Mouse (Mus musculus) hindbrain, embryonic 14.5 days (tissue): ENCODE measurements at regions not wholly inside any gene's neighbourhood (a gene's known extent, or its start where the extent isn't known, plus 50 kb on each side); places are given as distances from the start of the nearest gene placed in this dataset.
A peak's percentile ranks its signal among the peaks of the same experiment; 100 is the strongest.

ENCODE experiments used
- ATAC-seq: fragments of 200-750 bp; cut with Nextera tagmentation; 2 replicates; pipeline ENCODE4 v1.8.0; 2017; ENCODE audit warnings: moderate number of reproducible peaks, mild to moderate bottlenecking, moderate TSS enrichment, moderate library complexity; ENCODE audit not compliant: low FRiP score
- DNase-seq: peaks from one replicate; pipeline ENCODE4 v3.0.0-alpha.2; 2015; ENCODE audit warnings: low spot score
- H3K27ac ChIP-seq: fragments of 300-500 bp; sonication (generic); 2 replicates; pipeline ENCODE4 v1.5.1; 2014; ENCODE audit warnings: mild to moderate bottlenecking, moderate library complexity
- H3K27me3 ChIP-seq: fragments of 300-500 bp; sonication (generic); 2 replicates; pipeline ENCODE4 v1.6.1; 2014; ENCODE audit warnings: mild to moderate bottlenecking, low read length, mixed read lengths; ENCODE audit not compliant: control insufficient read depth, insufficient read depth
- H3K36me3 ChIP-seq: fragments of 300-500 bp; sonication (generic); replicated peaks from 2 replicates; pipeline ENCODE4 v1.6.1; 2014; ENCODE audit not compliant: control insufficient read depth, insufficient read depth
- H3K4me1 ChIP-seq: fragments of 300-500 bp; sonication (generic); replicated peaks from 2 replicates; pipeline ENCODE4 v1.6.1; 2014; ENCODE audit warnings: antibody characterized with exemption, low read length, mixed read lengths; ENCODE audit not compliant: control insufficient read depth, insufficient read depth
- H3K4me2 ChIP-seq: fragments of 300-500 bp; sonication (generic); replicated peaks from 2 replicates; pipeline ENCODE4 v1.6.1; 2014; ENCODE audit warnings: mild to moderate bottlenecking, moderate library complexity
- H3K4me3 ChIP-seq: fragments of 300-500 bp; sonication (generic); replicated peaks from 2 replicates; pipeline ENCODE4 v1.5.1; 2014; ENCODE audit warnings: mild to moderate bottlenecking, low read length
- H3K9ac ChIP-seq: fragments of 300-500 bp; sonication (generic); 2 replicates; pipeline ENCODE4 v1.6.1; 2014
- H3K9me3 ChIP-seq: fragments of 300-500 bp; sonication (generic); 2 replicates; pipeline ENCODE4 v1.6.1; 2016; ENCODE audit warnings: low read length; ENCODE audit not compliant: control insufficient read depth
- WGBS: fragments of 180-500 bp; shearing (Covaris S2); extraction: QIAGEN DNeasy Blood & Tissue Kit; methylation state at CpG from one replicate; pipeline ENCODE4 v1.1.7; 2014; 5-methylcytosine and 5-hydroxymethylcytosine counted together

DNA sequence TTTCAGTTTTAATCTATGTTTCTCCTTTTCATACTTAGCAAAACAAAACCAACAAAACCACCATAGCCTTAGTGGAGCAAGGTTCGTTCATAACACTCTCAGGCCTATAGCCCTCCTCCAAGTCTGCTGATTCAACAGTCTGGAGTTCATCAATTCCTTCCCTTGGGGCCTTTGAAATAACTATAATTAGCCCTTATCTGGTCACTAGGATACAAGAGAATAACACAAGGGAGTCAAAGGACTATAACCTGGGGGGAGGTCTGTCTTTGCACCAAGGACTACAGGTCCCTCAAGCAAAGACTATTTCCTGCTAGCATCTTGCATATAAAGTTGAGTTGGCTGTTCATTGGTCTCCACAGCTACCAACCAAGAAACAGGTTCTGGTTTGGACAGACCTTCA is 129.5 kb upstream of the Hes1 start:
- no peak for DNase-seq
- no peak overlapping the region for H3K4me2 ChIP-seq
- no peaks in the 10 kb centered on the region for H3K4me1 ChIP-seq
- H3K9me3 ChIP-seq = no peaks in the 10 kb centered on the region
- no peaks in the 10 kb centered on the region for H3K36me3 ChIP-seq
- no peak overlapping the region for H3K9ac ChIP-seq
- H3K27ac ChIP-seq = no peak overlapping the region
- WGBS = 80% methylated on average over 1 of the region's 1 CpGs
- H3K27me3 ChIP-seq = no peaks in the 10 kb centered on the region
- no peak for ATAC-seq
- H3K4me3 ChIP-seq = no peak overlapping the region

DNA sequence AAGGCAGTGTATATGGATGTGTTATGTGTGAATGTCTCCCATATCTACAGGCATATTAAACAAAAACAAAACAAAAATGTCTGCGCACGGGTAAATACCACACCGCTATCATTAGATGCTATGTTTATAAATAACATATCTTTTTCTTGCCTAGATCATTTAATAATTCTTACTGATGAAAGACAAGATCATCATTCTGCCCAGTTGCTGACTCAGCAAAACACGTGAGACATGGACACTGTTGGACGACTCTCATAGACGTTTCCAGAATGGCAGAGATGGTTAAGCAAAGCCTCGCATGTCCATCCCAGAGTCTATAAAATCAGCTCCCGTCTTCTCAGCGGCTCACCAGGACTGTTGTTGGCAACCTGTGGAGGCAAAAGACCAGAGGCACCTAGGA is 125.5 kb upstream of the Hes1 start:
- H3K27me3 ChIP-seq = no peaks in the 10 kb centered on the region
- H3K36me3 ChIP-seq = no peaks in the 10 kb centered on the region
- no peak overlapping the region for H3K9ac ChIP-seq
- H3K4me1 ChIP-seq = no peaks in the 10 kb centered on the region
- no peak for DNase-seq
- no peak for ATAC-seq
- 94% methylated on average over 9 of the region's 9 CpGs for WGBS
- no peaks in the 10 kb centered on the region for H3K9me3 ChIP-seq
- H3K4me2 ChIP-seq = no peak overlapping the region
- no peak overlapping the region for H3K27ac ChIP-seq
- no peak overlapping the region for H3K4me3 ChIP-seq

DNA sequence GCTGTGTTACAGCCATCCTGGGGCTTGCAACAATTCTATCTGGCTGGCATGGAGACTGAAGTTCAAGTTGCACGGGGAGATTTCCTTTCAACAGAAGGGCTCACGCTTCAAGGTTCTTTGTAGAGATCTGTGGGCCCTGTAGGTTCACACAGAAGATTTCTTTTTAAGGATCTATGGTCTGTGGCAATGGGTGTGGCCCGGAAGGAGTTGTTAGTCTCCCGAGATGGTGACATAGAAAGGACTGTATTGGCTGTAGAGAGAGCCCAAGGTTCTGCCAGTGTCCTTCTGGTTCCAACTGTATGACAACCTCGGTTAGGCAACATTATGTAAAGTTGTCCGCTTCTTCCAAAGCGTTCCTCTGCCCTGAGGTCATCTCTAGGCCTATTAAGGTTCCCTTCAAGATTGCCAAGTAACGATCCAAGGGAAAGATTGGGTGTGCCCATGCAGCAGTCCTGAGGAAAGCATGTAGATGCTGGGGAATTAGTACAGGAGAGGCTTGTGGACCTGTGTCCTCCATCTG is 124.8 kb upstream of the Hes1 start:
- Histone ChIP-seq H3K27ac (no peak overlapping the region), H3K36me3 (no peaks in the 10 kb centered on the region), H3K9ac (no peak overlapping the region), H3K4me1 (no peaks in the 10 kb centered on the region), H3K9me3 (no peaks in the 10 kb centered on the region), H3K4me3 (no peak overlapping the region), H3K27me3 (no peaks in the 10 kb centered on the region), H3K4me2 (no peak overlapping the region)
- WGBS = 91% methylated on average over 8 of the region's 8 CpGs
- DNase-seq (no peak), ATAC-seq (no peak)

DNA sequence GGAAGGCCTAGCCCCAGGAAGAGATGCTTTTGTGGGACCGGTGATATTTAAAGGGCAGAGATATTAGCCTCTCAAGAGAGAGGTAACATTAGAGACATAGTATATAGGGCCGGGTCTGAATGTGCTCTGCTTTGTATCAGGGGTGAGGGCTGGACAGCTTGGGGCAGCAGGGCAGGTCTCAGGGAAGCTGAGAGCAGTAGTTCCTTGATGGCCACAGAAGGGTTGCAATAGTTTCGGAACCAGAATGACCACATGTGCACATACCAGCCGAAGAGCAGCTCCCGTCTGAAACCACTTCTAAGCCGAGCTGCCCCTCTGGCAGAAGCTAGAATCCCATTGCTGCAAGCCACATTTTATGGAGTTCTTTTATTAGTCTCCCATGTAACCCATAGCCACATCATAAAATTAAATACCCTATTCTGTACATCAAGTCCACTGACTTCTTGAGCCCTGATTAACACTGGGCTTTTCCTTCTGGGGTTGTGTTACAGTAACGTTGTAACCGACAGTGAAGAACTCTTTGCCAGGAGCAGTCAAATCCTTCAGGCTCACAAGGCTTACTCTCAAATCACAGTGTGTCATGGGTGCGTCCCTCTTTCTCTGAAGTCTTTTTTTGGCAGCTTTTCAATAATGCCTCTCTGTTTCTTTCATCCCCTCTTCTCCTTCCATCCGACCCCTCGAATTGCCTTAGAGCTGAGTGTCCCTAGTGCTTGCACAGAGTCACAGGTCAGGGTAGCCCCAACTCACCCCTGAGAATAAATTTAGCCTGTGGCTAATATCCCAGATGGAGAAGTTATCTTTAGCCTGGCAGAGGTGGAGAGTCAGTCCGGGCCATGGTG is 124.1 kb upstream of the Hes1 start:
- no peaks in the 10 kb centered on the region for H3K36me3 ChIP-seq
- peaks cover 4% of the 10 kb centered on the region; the same call in 1 of the 2 replicates for H3K27me3 ChIP-seq
- no peak overlapping the region for H3K27ac ChIP-seq
- DNase-seq = no peak
- ATAC-seq = no peak
- no peak overlapping the region for H3K4me2 ChIP-seq
- H3K9me3 ChIP-seq = no peaks in the 10 kb centered on the region
- no peaks in the 10 kb centered on the region for H3K4me1 ChIP-seq
- WGBS = 79% methylated on average over 12 of the region's 12 CpGs
- H3K4me3 ChIP-seq = no peak overlapping the region
- no peak overlapping the region for H3K9ac ChIP-seq

DNA sequence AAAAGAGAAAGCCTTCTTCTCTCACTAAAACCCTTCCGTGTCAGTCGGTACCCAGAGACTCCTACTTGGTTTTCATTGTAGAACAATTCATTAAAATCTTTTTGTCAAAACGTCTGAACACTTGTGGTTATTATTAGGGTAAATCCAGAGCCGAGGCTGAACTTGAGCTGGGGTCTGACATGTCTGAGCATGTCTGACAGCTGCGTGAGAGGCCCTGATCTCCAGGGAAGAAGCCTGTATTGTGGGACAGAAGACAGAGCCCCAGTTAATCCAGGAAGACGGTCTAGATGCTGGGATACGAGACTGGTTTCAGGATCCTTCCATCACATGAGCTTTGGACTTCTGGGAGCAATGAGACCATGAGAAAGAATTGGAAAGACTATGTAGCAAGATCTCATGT is 122.1 kb upstream of the Hes1 start:
- Histone ChIP-seq H3K4me2 (no peak overlapping the region), H3K4me1 (peaks cover 10% of the 10 kb centered on the region), H3K36me3 (no peaks in the 10 kb centered on the region), H3K9ac (no peak overlapping the region), H3K4me3 (no peak overlapping the region), H3K27me3 (peaks cover 4% of the 10 kb centered on the region; the same call in 1 of the 2 replicates), H3K9me3 (no peaks in the 10 kb centered on the region), H3K27ac (no peak overlapping the region)
- no peak for ATAC-seq
- no peak for DNase-seq
- 70% methylated on average over 7 of the region's 7 CpGs for WGBS

DNA sequence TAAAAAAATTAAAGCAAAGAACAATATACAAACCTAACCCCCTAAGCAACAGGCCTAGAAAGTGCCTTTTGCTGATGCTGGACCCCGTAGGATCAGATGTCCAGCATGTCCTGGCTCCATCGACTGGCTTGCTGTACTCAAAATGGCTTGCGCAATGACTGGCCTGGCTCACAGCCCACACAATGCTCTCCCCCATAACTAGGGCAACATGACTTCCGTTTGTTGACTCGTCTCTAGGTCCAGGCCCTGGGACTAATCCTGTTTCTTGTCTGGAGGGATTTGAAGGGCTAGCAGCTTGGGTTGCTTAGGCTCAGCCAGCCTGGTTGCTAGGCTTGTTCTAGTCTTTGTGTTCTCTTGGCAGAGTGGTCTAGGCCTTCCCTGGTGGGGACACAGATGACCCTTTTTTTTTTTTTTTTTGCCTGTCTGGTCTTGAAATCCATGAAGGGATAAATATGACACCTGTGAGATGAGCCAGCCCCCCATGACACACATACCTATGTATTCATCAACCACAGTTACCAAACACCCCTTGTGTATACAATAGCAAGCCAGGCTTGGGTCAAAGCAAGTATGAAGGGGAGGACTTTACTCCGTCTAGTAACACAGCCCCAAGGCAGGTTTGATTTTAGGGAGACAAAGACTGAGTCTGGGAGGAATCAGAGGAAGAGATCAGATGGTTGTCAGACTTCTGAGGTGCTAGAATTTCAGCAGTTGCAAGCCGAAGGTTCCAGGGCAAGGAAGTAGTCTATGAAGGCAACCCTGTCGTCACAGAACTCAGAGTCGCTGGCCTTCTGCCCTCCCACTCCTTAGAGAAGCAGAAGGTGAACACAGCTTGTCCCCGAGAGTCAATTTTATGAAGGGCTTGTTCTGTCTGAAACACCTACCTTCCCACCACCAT is 120.0 kb upstream of the Hes1 start:
- peaks cover 7% of the 10 kb centered on the region; the same call in 1 of the 2 replicates for H3K27me3 ChIP-seq
- no peak overlapping the region for H3K27ac ChIP-seq
- no peak overlapping the region for H3K4me3 ChIP-seq
- 84% methylated on average over 10 of the region's 10 CpGs for WGBS
- no peaks in the 10 kb centered on the region for H3K9me3 ChIP-seq
- no peak overlapping the region for H3K9ac ChIP-seq
- peaks cover 10% of the 10 kb centered on the region for H3K4me1 ChIP-seq
- no peaks in the 10 kb centered on the region for H3K36me3 ChIP-seq
- no peak for ATAC-seq
- DNase-seq = no peak
- H3K4me2 ChIP-seq = no peak overlapping the region

DNA sequence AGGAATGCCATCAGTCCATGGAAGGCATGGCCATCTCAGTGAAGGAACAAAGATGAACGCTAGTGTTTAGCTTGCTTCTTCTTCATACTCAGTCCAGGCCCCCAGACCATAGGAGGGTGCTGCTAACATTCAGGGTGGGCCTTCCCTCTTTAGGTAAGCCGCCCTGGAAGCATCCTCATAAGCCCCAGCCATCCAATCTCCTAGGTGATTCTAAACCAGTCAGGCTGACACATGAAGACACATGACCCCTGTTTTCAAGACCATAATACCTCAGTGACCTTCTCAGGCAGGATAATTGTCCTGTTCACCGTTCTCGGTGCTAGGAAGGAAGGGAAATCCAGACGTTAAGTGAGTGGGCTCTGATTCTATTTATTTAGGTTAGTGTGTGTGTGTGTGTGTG is 119.2 kb upstream of the Hes1 start:
- DNase-seq (no peak), ATAC-seq (no peak)
- Histone ChIP-seq H3K4me2 (no peak overlapping the region), H3K36me3 (no peaks in the 10 kb centered on the region), H3K4me3 (no peak overlapping the region), H3K9me3 (no peaks in the 10 kb centered on the region), H3K27me3 (peaks cover 7% of the 10 kb centered on the region; the same call in 1 of the 2 replicates), H3K4me1 (peaks cover 10% of the 10 kb centered on the region), H3K9ac (no peak overlapping the region), H3K27ac (no peak overlapping the region)
- WGBS = 50% methylated on average over 5 of the region's 5 CpGs

DNA sequence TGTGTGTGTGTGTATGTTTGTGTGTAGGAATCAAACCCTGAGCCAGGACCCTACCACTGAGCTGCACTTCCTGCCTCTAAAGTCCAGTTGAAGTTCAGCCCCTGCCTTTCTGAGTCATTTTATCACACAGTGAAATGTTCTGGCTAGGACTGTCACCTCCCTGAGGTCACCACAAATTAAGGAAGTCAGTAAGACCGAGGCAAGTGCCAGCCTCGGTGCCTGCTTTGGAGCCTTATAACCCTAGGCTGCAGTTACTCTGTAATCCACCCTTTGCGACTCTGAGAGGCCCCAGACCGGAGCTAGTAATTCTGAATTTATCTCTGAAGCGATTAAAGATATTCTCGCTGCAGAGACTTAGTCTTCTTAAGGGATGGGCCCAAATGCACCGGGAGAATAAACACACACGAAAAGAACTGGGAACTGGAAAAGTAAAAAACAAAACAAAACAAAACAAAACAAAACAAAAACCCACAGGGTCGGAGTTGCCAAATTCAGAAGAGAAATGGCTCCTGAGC is 118.8 kb upstream of the Hes1 start:
- H3K36me3 ChIP-seq = no peaks in the 10 kb centered on the region
- peaks cover 15% of the 10 kb centered on the region for H3K4me1 ChIP-seq
- peak overlapping the region; percentile 45 for H3K9ac ChIP-seq
- DNase-seq = no peak
- peak overlapping the region; percentile 31 for H3K4me3 ChIP-seq
- no peak for ATAC-seq
- H3K27ac ChIP-seq = no peak overlapping the region
- no peaks in the 10 kb centered on the region for H3K9me3 ChIP-seq
- H3K27me3 ChIP-seq = peaks cover 7% of the 10 kb centered on the region; the same call in 1 of the 2 replicates
- 21% methylated on average over 9 of the region's 9 CpGs for whole genome bisulfite sequencing
- peak overlapping the region; percentile 78 for H3K4me2 ChIP-seq
